Mouse (Mus musculus) kidney, embryonic 16.5 days (tissue): ENCODE measurements around the gene Rxra. TPM values are rescaled to one million over a fixed set of nuclear protein-coding genes. Genes with fewer than 3 reads are reported as not detected.
A peak's percentile ranks its signal among the peaks of the same experiment; 100 is the strongest.

Source experiments
- ATAC-seq: fragments of 200-750 bp; cut with Nextera tagmentation; 2 replicates; pipeline ENCODE4 v1.8.0; 2017; ENCODE audit warnings: moderate TSS enrichment; ENCODE audit not compliant: low FRiP score, low TSS enrichment
- H3K27ac ChIP-seq: fragments of 300-500 bp; sonication (generic); 2 replicates; pipeline ENCODE4 v1.5.1; 2014; ENCODE audit warnings: low read length
- H3K27me3 ChIP-seq: fragments of 300-500 bp; sonication (generic); 2 replicates; pipeline ENCODE4 v1.6.1; 2014; ENCODE audit warnings: low read length, control low read depth, mixed read lengths; ENCODE audit not compliant: insufficient read depth
- H3K36me3 ChIP-seq: fragments of 300-500 bp; sonication (generic); 2 replicates; pipeline ENCODE4 v1.6.1; 2014; ENCODE audit warnings: low read length, control low read depth, mixed read lengths; ENCODE audit not compliant: insufficient read depth
- H3K4me1 ChIP-seq: fragments of 300-500 bp; sonication (generic); 2 replicates; pipeline ENCODE4 v1.6.1; 2014; ENCODE audit warnings: low read length, control low read depth, mixed read lengths; ENCODE audit not compliant: insufficient read depth
- H3K4me2 ChIP-seq: fragments of 300-500 bp; sonication (generic); replicated peaks from 2 replicates; pipeline ENCODE4 v1.6.1; 2014; ENCODE audit warnings: low read depth, low read length
- H3K4me3 ChIP-seq: fragments of 300-500 bp; sonication (generic); 2 replicates; pipeline ENCODE4 v1.5.1; 2014; ENCODE audit warnings: mild to moderate bottlenecking, low read length
- H3K9ac ChIP-seq: fragments of 300-500 bp; sonication (generic); replicated peaks from 2 replicates; pipeline ENCODE4 v1.6.1; 2014; ENCODE audit warnings: low read length
- H3K9me3 ChIP-seq: fragments of 300-500 bp; sonication (generic); 2 replicates; pipeline ENCODE4 v1.6.1; 2016; ENCODE audit warnings: low read length, control low read depth
- WGBS: fragments of 180-500 bp; shearing (Covaris S2); extraction: QIAGEN DNeasy Blood & Tissue Kit; methylation state at CpG from one replicate; pipeline ENCODE4 v1.1.7; 2014; 5-methylcytosine and 5-hydroxymethylcytosine counted together
- polyA plus RNA-seq: library from polyadenylated mRNA; unstranded; fragments of >200 nt; fragmentation: Nextera tagmentation; extraction: Ambion mirVana; gene quantifications from 2 replicates; pipeline ENCODE4 v1.2.1, GENCODE M21; 2015

Rxra gene
- polyA plus RNA-seq, 1 experiment from 2014 or later = 11.6 TPM

GRCm38 (mm10) chr2:27691139-27691720, 15.0 kb downstream of the Rxra start:
- no peaks in the 10 kb centered on the region for H3K27me3 ChIP-seq
- H3K4me3 ChIP-seq = no peak overlapping the region
- peak overlapping the region; percentile 79 for H3K27ac ChIP-seq
- H3K36me3 ChIP-seq = no peaks in the 10 kb centered on the region
- H3K9ac ChIP-seq = no peak overlapping the region
- H3K4me1 ChIP-seq = peaks cover 59% of the 10 kb centered on the region
- no peaks in the 10 kb centered on the region for H3K9me3 ChIP-seq
- H3K4me2 ChIP-seq = no peak overlapping the region
- ATAC-seq = no peak
- WGBS = 70% methylated on average over 14 of the region's 14 CpGs

DNA sequence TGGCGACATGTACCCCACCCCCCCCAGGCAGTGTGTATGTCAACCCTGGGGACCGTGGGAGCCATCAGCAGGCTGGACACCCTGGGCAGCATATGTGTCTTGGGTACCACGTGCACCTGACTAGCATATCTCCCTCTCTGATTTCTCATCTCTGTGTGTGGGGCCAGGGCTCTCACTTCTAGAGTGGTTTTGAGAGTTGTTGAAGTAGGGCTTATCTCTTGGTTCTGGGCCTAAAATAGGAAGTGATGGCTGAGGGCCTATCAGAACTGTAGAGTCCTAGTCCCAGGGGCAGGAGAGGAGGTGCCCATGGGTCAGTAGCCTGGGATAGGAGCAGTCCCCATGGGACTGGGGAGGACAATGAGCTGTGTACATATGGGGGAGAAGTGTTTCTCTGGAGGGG, 16.4 kb downstream of the Rxra start:
- Histone ChIP-seq H3K27me3 (no peaks in the 10 kb centered on the region), H3K36me3 (no peaks in the 10 kb centered on the region), H3K9ac (no peak overlapping the region), H3K4me1 (peaks cover 57% of the 10 kb centered on the region), H3K4me3 (no peak overlapping the region), H3K27ac (no peak overlapping the region; the same call in 1 of the 2 replicates), H3K9me3 (no peaks in the 10 kb centered on the region), H3K4me2 (no peak overlapping the region)
- no peak for ATAC-seq
- WGBS = 54% methylated on average over 3 of the region's 3 CpGs

- no peak overlapping the region for H3K4me2 ChIP-seq
- 89% methylated on average over 6 of the region's 6 CpGs for WGBS
- ATAC-seq = no peak
- no peak overlapping the region; the same call in 1 of the 2 replicates for H3K27ac ChIP-seq
- no peaks in the 10 kb centered on the region for H3K27me3 ChIP-seq
- H3K4me3 ChIP-seq = no peak overlapping the region
- H3K36me3 ChIP-seq = no peaks in the 10 kb centered on the region
- no peak overlapping the region for H3K9ac ChIP-seq
- H3K4me1 ChIP-seq = peaks cover 50% of the 10 kb centered on the region
- no peaks in the 10 kb centered on the region for H3K9me3 ChIP-seq
These were observed 17.4 kb downstream of the Rxra start for GRCm38 (mm10) chr2:27693684-27694083.

- H3K36me3 ChIP-seq = no peaks in the 10 kb centered on the region
- H3K4me2 ChIP-seq = peak overlapping the region; percentile 16; the same call in 1 of the 2 replicates
- H3K27ac ChIP-seq = peak overlapping the region; percentile 82
- H3K4me1 ChIP-seq = peaks cover 62% of the 10 kb centered on the region
- no peak overlapping the region for H3K4me3 ChIP-seq
- peak overlapping the region; percentile 50 for H3K9ac ChIP-seq
- H3K9me3 ChIP-seq = no peaks in the 10 kb centered on the region
- 9% methylated on average over 7 of the region's 7 CpGs for WGBS
- peak; percentile 81 for ATAC-seq
- no peaks in the 10 kb centered on the region for H3K27me3 ChIP-seq
These were observed 23.3 kb downstream of the Rxra start for GRCm38 (mm10) chr2:27699574-27699973.

DNA sequence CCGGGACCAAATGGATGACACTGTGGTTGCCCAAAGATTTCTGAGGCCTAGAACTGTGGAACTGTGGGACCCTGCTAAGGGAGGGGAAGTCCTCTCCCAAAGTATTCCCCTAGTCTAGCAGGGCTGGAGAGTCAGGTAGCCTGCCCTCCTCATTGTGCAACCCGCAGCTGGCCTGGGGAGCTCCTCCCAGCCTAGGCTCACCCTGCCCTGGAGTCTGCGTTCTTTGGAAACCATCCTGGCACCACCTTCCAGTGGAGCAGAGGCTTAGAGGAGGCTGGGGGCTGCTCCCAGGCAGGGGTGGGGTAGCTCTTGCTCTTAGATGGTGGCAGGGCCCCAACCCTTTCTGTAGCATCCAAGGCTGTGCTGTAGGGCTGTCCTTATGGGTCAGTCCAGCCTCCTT, 26.0 kb downstream of the Rxra start:
- ATAC-seq = peak; percentile 7; the same call in 1 of the 2 replicates
- H3K9me3 ChIP-seq = no peaks in the 10 kb centered on the region
- H3K9ac ChIP-seq = no peak overlapping the region
- peak overlapping the region; percentile 15; the same call in 1 of the 2 replicates for H3K27ac ChIP-seq
- no peaks in the 10 kb centered on the region for H3K36me3 ChIP-seq
- H3K4me2 ChIP-seq = no peak overlapping the region
- WGBS = 69% methylated on average over 3 of the region's 3 CpGs
- H3K4me3 ChIP-seq = no peak overlapping the region
- no peaks in the 10 kb centered on the region for H3K27me3 ChIP-seq
- peaks cover 65% of the 10 kb centered on the region for H3K4me1 ChIP-seq

DNA sequence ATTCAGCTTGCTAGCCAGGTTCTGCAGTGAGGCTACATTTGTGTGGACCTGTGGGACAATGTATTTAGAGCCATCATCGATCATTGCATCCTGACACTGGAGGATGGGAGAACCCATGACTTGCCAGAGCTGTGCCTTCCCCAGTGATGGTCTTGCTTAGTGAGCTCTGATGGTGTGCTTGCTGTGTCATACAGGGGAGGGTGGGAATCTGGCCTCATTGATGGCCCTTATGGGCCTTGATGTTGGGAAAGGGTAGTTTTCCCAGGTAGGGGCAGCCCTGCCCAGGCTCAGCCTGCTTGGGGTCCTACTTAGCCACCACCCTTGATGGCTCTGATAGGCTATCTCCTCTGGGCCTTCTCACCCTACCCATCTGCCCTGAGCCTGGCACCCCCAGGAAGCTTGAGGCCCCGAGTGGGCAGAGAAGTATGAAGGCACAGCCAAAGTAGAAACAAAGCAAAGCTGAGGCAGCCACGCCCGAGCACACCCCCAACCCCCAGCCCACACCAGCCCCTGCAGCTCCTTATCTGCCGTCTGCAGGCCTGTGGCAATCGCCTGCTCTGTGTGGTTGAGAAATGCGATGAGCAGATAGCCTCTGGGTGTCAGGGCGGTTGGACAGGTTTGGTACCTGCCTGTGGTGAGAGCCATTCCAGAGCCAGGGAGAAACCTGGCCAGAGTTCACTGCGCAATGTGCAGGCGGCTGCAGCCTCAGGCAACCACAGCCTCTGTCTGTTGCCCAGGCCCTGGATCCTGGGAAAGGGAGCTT, 26.8 kb downstream of the Rxra start:
- peak overlapping the region; percentile 60 for H3K27ac ChIP-seq
- ATAC-seq = peak; percentile 15; the same call in 1 of the 2 replicates
- peaks cover 63% of the 10 kb centered on the region for H3K4me1 ChIP-seq
- no peaks in the 10 kb centered on the region for H3K36me3 ChIP-seq
- H3K4me2 ChIP-seq = no peak overlapping the region
- WGBS = 77% methylated on average over 10 of the region's 10 CpGs
- H3K27me3 ChIP-seq = no peaks in the 10 kb centered on the region
- no peak overlapping the region for H3K9ac ChIP-seq
- H3K9me3 ChIP-seq = no peaks in the 10 kb centered on the region
- H3K4me3 ChIP-seq = no peak overlapping the region

- ATAC-seq = no peak
- Histone ChIP-seq H3K9ac (no peak overlapping the region), H3K27ac (peak overlapping the region; percentile 57), H3K4me2 (no peak overlapping the region), H3K36me3 (no peaks in the 10 kb centered on the region), H3K9me3 (no peaks in the 10 kb centered on the region), H3K4me1 (peaks cover 57% of the 10 kb centered on the region), H3K27me3 (no peaks in the 10 kb centered on the region), H3K4me3 (no peak overlapping the region)
- 54% methylated on average over 9 of the region's 9 CpGs for WGBS
These were observed 27.8 kb downstream of the Rxra start for GRCm38 (mm10) chr2:27703852-27704640.

GRCm38 (mm10) chr2:27704641-27705040, 28.4 kb downstream of the Rxra start:
- H3K4me3 ChIP-seq = no peak overlapping the region
- no peaks in the 10 kb centered on the region for H3K9me3 ChIP-seq
- ATAC-seq = no peak
- H3K36me3 ChIP-seq = no peaks in the 10 kb centered on the region
- peak overlapping the region; percentile 37; the same call in 1 of the 2 replicates for H3K27ac ChIP-seq
- peaks cover 54% of the 10 kb centered on the region for H3K4me1 ChIP-seq
- no peak overlapping the region for H3K4me2 ChIP-seq
- WGBS = 84% methylated on average over 3 of the region's 3 CpGs
- no peaks in the 10 kb centered on the region for H3K27me3 ChIP-seq
- no peak overlapping the region for H3K9ac ChIP-seq

GRCm38 (mm10) chr2:27710871-27711382, 34.7 kb downstream of the Rxra start:
- 39% methylated on average over 3 of the region's 3 CpGs for WGBS
- Histone ChIP-seq H3K9ac (no peak overlapping the region), H3K27ac (no peak overlapping the region), H3K4me1 (peaks cover 32% of the 10 kb centered on the region), H3K36me3 (no peaks in the 10 kb centered on the region), H3K4me2 (no peak overlapping the region), H3K27me3 (no peaks in the 10 kb centered on the region), H3K4me3 (no peak overlapping the region), H3K9me3 (no peaks in the 10 kb centered on the region)
- no peak for ATAC-seq
